Mouse (Mus musculus) kidney, embryonic 14.5 days (tissue): ENCODE measurements around the gene Gpx4. TPM values are rescaled to one million over a fixed set of nuclear protein-coding genes. Genes with fewer than 3 reads are reported as not detected.

ENCODE experiments used
- ATAC-seq: fragments of 200-750 bp; cut with Nextera tagmentation; 2 replicates; pipeline ENCODE4 v1.8.0; 2017; ENCODE audit warnings: moderate number of reproducible peaks, mild to moderate bottlenecking, moderate TSS enrichment, moderate library complexity; ENCODE audit not compliant: low FRiP score, low TSS enrichment
- H3K27ac ChIP-seq: fragments of 300-500 bp; sonication (generic); 2 replicates; pipeline ENCODE4 v1.5.1; 2014; ENCODE audit warnings: low read depth, mild to moderate bottlenecking, low read length, moderate library complexity, mixed read lengths
- H3K27me3 ChIP-seq: fragments of 300-500 bp; sonication (generic); 2 replicates; pipeline ENCODE4 v1.6.1; 2014; ENCODE audit warnings: mild to moderate bottlenecking, low read length; ENCODE audit not compliant: control insufficient read depth, insufficient read depth
- H3K36me3 ChIP-seq: fragments of 300-500 bp; sonication (generic); 2 replicates; pipeline ENCODE4 v1.6.1; 2014; ENCODE audit warnings: low read length, mixed read lengths; ENCODE audit not compliant: control insufficient read depth, insufficient read depth
- H3K4me1 ChIP-seq: fragments of 300-500 bp; sonication (generic); 2 replicates; pipeline ENCODE4 v1.6.1; 2014; ENCODE audit warnings: low read length, mixed read lengths; ENCODE audit not compliant: control insufficient read depth, insufficient read depth
- H3K4me2 ChIP-seq: fragments of 300-500 bp; sonication (generic); replicated peaks from 2 replicates; pipeline ENCODE4 v1.6.1; 2014; ENCODE audit warnings: low read depth, mild to moderate bottlenecking, low read length
- H3K4me3 ChIP-seq: fragments of 300-500 bp; sonication (generic); 2 replicates; pipeline ENCODE4 v1.5.1; 2014; ENCODE audit warnings: mild to moderate bottlenecking, low read length
- H3K9ac ChIP-seq: fragments of 300-500 bp; sonication (generic); 2 replicates; pipeline ENCODE4 v1.6.1; 2014; ENCODE audit warnings: low read depth, mild to moderate bottlenecking, low read length, moderate library complexity
- H3K9me3 ChIP-seq: fragments of 300-500 bp; sonication (generic); 2 replicates; pipeline ENCODE4 v1.6.1; 2016; ENCODE audit warnings: low read length; ENCODE audit not compliant: control insufficient read depth
- WGBS: fragments of 180-500 bp; shearing (Covaris S2); extraction: QIAGEN DNeasy Blood & Tissue Kit; methylation state at CpG from one replicate; pipeline ENCODE4 v1.1.7; 2014; 5-methylcytosine and 5-hydroxymethylcytosine counted together
- polyA plus RNA-seq: library from polyadenylated mRNA; unstranded; fragments of >200 nt; fragmentation: Nextera tagmentation; extraction: Ambion mirVana; gene quantifications from 2 replicates; pipeline ENCODE4 v1.2.1, GENCODE M21; 2014

Gpx4 gene
- polyA plus RNA-seq = 552 and 641 TPM in 2 replicates

GRCm38 (mm10) chr10:80047041-80047565 is at the start of gene Gpx4:
Gpx4 (plus strand) TSS chr10:80047166.
- Histone ChIP-seq H3K4me3 (no peak within 1 kb of the TSS), H3K9me3 (no peaks in the 10 kb centered on the region), H3K4me2 (no peak within 1 kb of the TSS), H3K4me1 (peaks cover 11% of the 10 kb centered on the region; the same call in 1 of the 2 replicates), H3K9ac (peak within 1 kb of the TSS; percentile 28; the same call in 1 of the 2 replicates), H3K27me3 (no peaks in the 10 kb centered on the region), H3K27ac (no peak within 1 kb of the TSS), H3K36me3 (no peaks in the 10 kb centered on the region)
- WGBS = 34% methylated on average over 8 of the region's 9 CpGs
- ATAC-seq = no peak

GRCm38 (mm10) chr10:79997819-79998218 is 49.1 kb upstream of the Gpx4 start:
- Histone ChIP-seq H3K27me3 (no peaks in the 10 kb centered on the region; the same call in 1 of the 2 replicates), H3K9ac (peak overlapping the region; percentile 50; the same call in 1 of the 2 replicates), H3K4me2 (peak overlapping the region; percentile 89), H3K36me3 (peaks cover 11% of the 10 kb centered on the region), H3K27ac (no peak overlapping the region), H3K4me3 (peak overlapping the region; percentile 54), H3K4me1 (peaks cover 14% of the 10 kb centered on the region), H3K9me3 (no peaks in the 10 kb centered on the region)
- no peak; the same call in 1 of the 2 replicates for ATAC-seq
- WGBS = 7% methylated on average over 15 of the region's 15 CpGs

GRCm38 (mm10) chr10:80001945-80002344 is 45.0 kb upstream of the Gpx4 start:
- H3K4me1 ChIP-seq = peaks cover 10% of the 10 kb centered on the region
- H3K27me3 ChIP-seq = peaks cover 2% of the 10 kb centered on the region; the same call in 1 of the 2 replicates
- H3K27ac ChIP-seq = no peak overlapping the region
- H3K9me3 ChIP-seq = no peaks in the 10 kb centered on the region
- no peak for ATAC-seq
- no peak overlapping the region for H3K4me2 ChIP-seq
- no peak overlapping the region for H3K4me3 ChIP-seq
- H3K9ac ChIP-seq = no peak overlapping the region
- H3K36me3 ChIP-seq = no peaks in the 10 kb centered on the region
- WGBS = 77% methylated on average over 9 of the region's 9 CpGs

- no peak overlapping the region for H3K27ac ChIP-seq
- H3K4me2 ChIP-seq = no peak overlapping the region; the same call in 1 of the 2 replicates
- no peaks in the 10 kb centered on the region for H3K36me3 ChIP-seq
- ATAC-seq = no peak
- H3K9me3 ChIP-seq = no peaks in the 10 kb centered on the region
- peaks cover 8% of the 10 kb centered on the region for H3K4me1 ChIP-seq
- WGBS = 36% methylated on average over 21 of the region's 21 CpGs
- H3K27me3 ChIP-seq = peaks cover 2% of the 10 kb centered on the region; the same call in 1 of the 2 replicates
- no peak overlapping the region for H3K4me3 ChIP-seq
- H3K9ac ChIP-seq = no peak overlapping the region
Observed at GRCm38 (mm10) chr10:80002829-80003228, 44.1 kb upstream of the Gpx4 start.

- no peak overlapping the region for H3K9ac ChIP-seq
- no peak overlapping the region for H3K4me2 ChIP-seq
- H3K4me3 ChIP-seq = no peak overlapping the region
- H3K9me3 ChIP-seq = no peaks in the 10 kb centered on the region
- peaks cover 2% of the 10 kb centered on the region; the same call in 1 of the 2 replicates for H3K27me3 ChIP-seq
- H3K4me1 ChIP-seq = peaks cover under 1% of the 10 kb centered on the region; the same call in 1 of the 2 replicates
- H3K27ac ChIP-seq = no peak overlapping the region
- ATAC-seq = no peak
- H3K36me3 ChIP-seq = no peaks in the 10 kb centered on the region
- WGBS = 65% methylated on average over 9 of the region's 9 CpGs
Observed at GRCm38 (mm10) chr10:80003374-80004232, 43.4 kb upstream of the Gpx4 start.

GRCm38 (mm10) chr10:80004233-80004705 is 42.7 kb upstream of the Gpx4 start:
- Histone ChIP-seq H3K4me1 (no peaks in the 10 kb centered on the region), H3K4me2 (no peak overlapping the region), H3K9me3 (no peaks in the 10 kb centered on the region), H3K4me3 (no peak overlapping the region), H3K36me3 (no peaks in the 10 kb centered on the region), H3K9ac (no peak overlapping the region), H3K27me3 (peaks cover 2% of the 10 kb centered on the region; the same call in 1 of the 2 replicates), H3K27ac (no peak overlapping the region)
- no peak for ATAC-seq
- 92% methylated on average over 8 of the region's 8 CpGs for WGBS

GRCm38 (mm10) chr10:80011740-80012139 is 35.2 kb upstream of the Gpx4 start:
- Histone ChIP-seq H3K4me3 (no peak overlapping the region), H3K9ac (no peak overlapping the region), H3K4me2 (no peak overlapping the region), H3K4me1 (no peaks in the 10 kb centered on the region), H3K27ac (no peak overlapping the region), H3K27me3 (peaks cover 34% of the 10 kb centered on the region), H3K9me3 (peaks cover 9% of the 10 kb centered on the region; the same call in 1 of the 2 replicates), H3K36me3 (no peaks in the 10 kb centered on the region)
- ATAC-seq = no peak
- 89% methylated on average over 6 of the region's 6 CpGs for WGBS

- Histone ChIP-seq H3K4me1 (peaks cover 2% of the 10 kb centered on the region), H3K4me3 (no peak overlapping the region), H3K9me3 (peaks cover 9% of the 10 kb centered on the region; the same call in 1 of the 2 replicates), H3K4me2 (no peak overlapping the region), H3K9ac (no peak overlapping the region), H3K27ac (no peak overlapping the region), H3K27me3 (peaks cover 34% of the 10 kb centered on the region), H3K36me3 (no peaks in the 10 kb centered on the region)
- no peak for ATAC-seq
- 35% methylated on average over 25 of the region's 25 CpGs for WGBS
Observed at GRCm38 (mm10) chr10:80013609-80014008, 33.4 kb upstream of the Gpx4 start.
